Mouse (Mus musculus) C2C12 (cell line): ENCODE measurements at regions not wholly inside any gene's neighbourhood (a gene's known extent, or its start where the extent isn't known, plus 50 kb on each side); places are given as distances from the start of the nearest gene placed in this dataset.

Experiments
- H3K27me3 ChIP-seq: one replicate; pipeline ENCODE4 v1.6.1; 2011; ENCODE audit not compliant: control insufficient read depth, insufficient read depth, insufficient read length
- H3K36me3 ChIP-seq: one replicate; pipeline ENCODE4 v1.6.1; 2011; ENCODE audit not compliant: control insufficient read depth, insufficient read depth
- H3K4me3 ChIP-seq: one replicate; pipeline ENCODE4 v1.5.1; 2011; ENCODE audit warnings: mild to moderate bottlenecking, control low read depth; ENCODE audit not compliant: poor library complexity, insufficient read depth, severe bottlenecking
- H3K79me2 ChIP-seq: one replicate; pipeline ENCODE4 v1.6.1; 2011; ENCODE audit not compliant: control insufficient read depth, insufficient read depth
- H3K79me3 ChIP-seq: one replicate; pipeline ENCODE4 v1.6.1; 2011; ENCODE audit warnings: low read depth, control low read depth
- H3ac ChIP-seq: one replicate; pipeline ENCODE3; 2011; ENCODE audit warnings: low read depth; ENCODE audit not compliant: control insufficient read depth, insufficient read length
- CEBPB ChIP-seq: IDR thresholded peaks from one replicate; pipeline ENCODE4 v1.6.1; 2011; ENCODE audit warnings: low read depth, mild to moderate bottlenecking, control low read depth, moderate library complexity
- CTCF ChIP-seq: IDR thresholded peaks from one replicate; pipeline ENCODE4 v1.5.1; 2011; ENCODE audit not compliant: control insufficient read depth, insufficient read depth, insufficient read length
- FOSL1 ChIP-seq: IDR thresholded peaks from one replicate; pipeline ENCODE4 v1.8.0; 2011; ENCODE audit warnings: mild to moderate bottlenecking, low read length; ENCODE audit not compliant: poor library complexity, insufficient read depth, severe bottlenecking
- MAX ChIP-seq: IDR thresholded peaks from one replicate; pipeline ENCODE4 v1.6.1; 2011; ENCODE audit warnings: mild to moderate bottlenecking, control low read depth
- MYOD1 ChIP-seq: IDR thresholded peaks from one replicate; pipeline ENCODE4 v1.6.1; 2011; ENCODE audit warnings: low read depth; ENCODE audit not compliant: control insufficient read depth, insufficient read length
- MYOG ChIP-seq: IDR thresholded peaks from one replicate; pipeline ENCODE4 v1.6.1; 2011; ENCODE audit not compliant: control insufficient read depth, insufficient read length; ENCODE audit errors: extremely low read depth
- USF1 ChIP-seq: IDR thresholded peaks from one replicate; pipeline ENCODE4 v1.6.1; 2011; ENCODE audit warnings: low read depth, mild to moderate bottlenecking, control low read depth, moderate library complexity

DNA sequence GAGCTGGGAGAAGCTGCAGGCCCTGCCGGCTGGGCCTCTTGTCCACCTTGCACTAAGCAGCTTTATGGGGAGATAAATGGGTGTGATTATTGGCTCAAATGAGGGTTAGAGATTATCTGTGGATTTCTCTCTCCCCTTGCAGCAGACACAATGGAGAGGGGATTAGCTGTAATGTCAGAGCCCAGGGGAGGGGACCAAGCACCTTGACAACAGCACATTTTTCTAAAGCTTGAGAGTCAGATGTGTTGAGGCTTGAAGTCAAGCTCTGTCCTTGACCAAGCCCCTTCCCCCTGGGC, 74.9 kb upstream of the Cplx2 start:
- TF ChIP-seq USF1 (no peak), MYOD1 (no peak), CEBPB (no peak), MAX (no peak), FOSL1 (no peak), CTCF (no peak), MYOG (no peak)
- H3K79me2 ChIP-seq: no peaks in the 10 kb centered on the region
- H3ac ChIP-seq: no peak overlapping the region

DNA sequence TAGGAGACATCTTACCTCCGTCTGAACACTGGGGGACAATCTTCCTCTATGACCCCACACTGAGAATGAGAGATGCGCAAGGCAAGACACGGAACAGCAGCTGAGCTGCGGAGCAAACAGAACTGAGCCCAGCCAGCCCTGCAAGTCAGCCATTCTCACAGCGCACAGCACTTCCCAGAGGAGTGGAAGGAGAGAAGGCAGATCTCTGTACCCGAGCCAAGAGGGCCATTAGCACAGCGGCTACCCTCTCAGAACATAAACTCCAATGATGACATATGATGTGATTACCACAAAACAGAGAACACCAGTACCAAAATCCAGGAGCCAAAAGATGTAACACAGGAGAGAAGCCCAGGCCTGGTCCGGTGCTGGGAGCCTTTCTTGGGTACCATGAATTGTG, 72.3 kb upstream of the Cplx2 start:
- H3K4me3 ChIP-seq: no peak overlapping the region
- H3K79me2 ChIP-seq: peaks cover 10% of the 10 kb centered on the region
- H3K27me3 ChIP-seq: no peaks in the 10 kb centered on the region
- no peak overlapping the region for H3ac ChIP-seq
- H3K79me3 ChIP-seq: no peaks in the 10 kb centered on the region
- H3K36me3 ChIP-seq: no peaks in the 10 kb centered on the region
- TF ChIP-seq CTCF (no peak), MYOD1 (no peak), FOSL1 (no peak), USF1 (no peak), MYOG (no peak), MAX (no peak), CEBPB (no peak)

More for the DNA sequence above, 74.9 kb upstream of the Cplx2 start:
- Histone ChIP-seq H3K27me3 (no peaks in the 10 kb centered on the region), H3K36me3 (no peaks in the 10 kb centered on the region), H3K4me3 (no peak overlapping the region), H3K79me3 (no peaks in the 10 kb centered on the region)

DNA sequence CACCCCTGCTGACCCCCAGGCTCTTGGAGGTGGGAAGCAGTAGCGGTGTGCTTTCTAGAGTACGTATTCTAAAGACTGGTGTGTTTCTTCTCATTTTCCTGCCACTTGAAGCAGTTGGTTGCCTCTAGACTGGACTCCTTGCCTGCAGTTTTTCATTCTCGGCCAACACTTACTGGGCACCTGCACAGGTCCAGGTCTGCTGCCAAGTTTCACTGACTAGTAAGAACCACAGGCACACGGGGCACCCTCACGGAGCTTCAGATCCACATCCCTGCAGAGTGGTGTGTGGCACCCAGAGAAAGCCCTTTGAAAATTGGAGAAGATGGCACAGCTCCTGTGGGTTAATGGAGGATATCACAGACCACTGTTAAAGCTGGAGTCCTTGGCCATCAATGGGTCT, 71.9 kb upstream of the Cplx2 start:
- TF ChIP-seq FOSL1 (no peak), MAX (no peak), MYOD1 (no peak), USF1 (no peak), CEBPB (no peak), MYOG (no peak), CTCF (no peak)
- Histone ChIP-seq H3ac (no peak overlapping the region), H3K36me3 (no peaks in the 10 kb centered on the region), H3K79me2 (peaks cover 10% of the 10 kb centered on the region), H3K79me3 (no peaks in the 10 kb centered on the region), H3K27me3 (no peaks in the 10 kb centered on the region), H3K4me3 (no peak overlapping the region)

DNA sequence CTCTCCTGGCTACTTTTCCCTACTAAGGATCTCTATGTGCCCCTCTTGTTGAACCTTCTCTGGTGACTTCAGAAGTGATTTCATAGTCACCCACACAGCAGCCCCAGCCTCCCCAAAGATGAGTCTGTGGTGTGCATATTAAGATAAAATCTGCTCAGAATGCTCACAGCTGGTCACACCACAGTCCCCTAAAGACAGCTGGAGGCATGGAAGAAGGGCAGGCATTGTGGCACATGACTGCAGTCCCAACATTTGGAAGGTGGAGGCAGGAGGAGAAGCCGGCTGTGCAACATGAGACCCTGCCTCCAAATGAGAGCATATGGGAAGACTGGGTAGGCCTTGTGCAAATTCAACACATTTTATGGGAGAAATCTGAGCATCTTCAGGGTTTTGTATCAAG, 70.0 kb upstream of the Cplx2 start:
- Histone ChIP-seq H3K27me3 (no peaks in the 10 kb centered on the region), H3ac (no peak overlapping the region), H3K36me3 (no peaks in the 10 kb centered on the region), H3K79me3 (no peaks in the 10 kb centered on the region), H3K79me2 (peaks cover 10% of the 10 kb centered on the region), H3K4me3 (no peak overlapping the region)
- TF ChIP-seq MYOD1: peak; percentile 74
- TF ChIP-seq USF1: peak; percentile 54
- TF ChIP-seq CTCF: no peak

DNA sequence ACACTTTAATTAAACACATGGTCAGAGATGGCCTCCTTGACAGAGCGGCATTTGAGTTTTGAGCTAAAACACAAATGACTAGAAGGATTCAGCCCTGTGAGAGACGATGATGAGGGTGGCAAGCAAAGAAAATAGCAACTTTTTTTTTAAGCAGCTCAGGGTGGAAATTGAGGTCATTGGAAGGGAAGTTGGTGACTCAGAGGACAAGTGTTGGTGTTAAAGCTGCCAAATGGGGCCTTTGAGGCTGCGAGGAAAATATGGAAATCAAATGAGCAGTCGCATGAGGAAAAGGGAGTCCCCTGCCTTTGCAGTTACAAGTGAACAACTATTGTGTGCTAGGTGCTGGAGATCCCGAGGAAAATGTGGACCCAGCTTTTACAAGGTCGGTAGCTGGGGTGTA, 69.5 kb upstream of the Cplx2 start:
- Histone ChIP-seq H3K79me2 (peaks cover 10% of the 10 kb centered on the region), H3K27me3 (no peaks in the 10 kb centered on the region), H3K4me3 (peak overlapping the region; percentile 54), H3K79me3 (no peaks in the 10 kb centered on the region), H3K36me3 (no peaks in the 10 kb centered on the region), H3ac (peak overlapping the region; percentile 45)
- no peak for TF ChIP-seq FOSL1
- TF ChIP-seq MYOD1: peak; percentile 28

DNA sequence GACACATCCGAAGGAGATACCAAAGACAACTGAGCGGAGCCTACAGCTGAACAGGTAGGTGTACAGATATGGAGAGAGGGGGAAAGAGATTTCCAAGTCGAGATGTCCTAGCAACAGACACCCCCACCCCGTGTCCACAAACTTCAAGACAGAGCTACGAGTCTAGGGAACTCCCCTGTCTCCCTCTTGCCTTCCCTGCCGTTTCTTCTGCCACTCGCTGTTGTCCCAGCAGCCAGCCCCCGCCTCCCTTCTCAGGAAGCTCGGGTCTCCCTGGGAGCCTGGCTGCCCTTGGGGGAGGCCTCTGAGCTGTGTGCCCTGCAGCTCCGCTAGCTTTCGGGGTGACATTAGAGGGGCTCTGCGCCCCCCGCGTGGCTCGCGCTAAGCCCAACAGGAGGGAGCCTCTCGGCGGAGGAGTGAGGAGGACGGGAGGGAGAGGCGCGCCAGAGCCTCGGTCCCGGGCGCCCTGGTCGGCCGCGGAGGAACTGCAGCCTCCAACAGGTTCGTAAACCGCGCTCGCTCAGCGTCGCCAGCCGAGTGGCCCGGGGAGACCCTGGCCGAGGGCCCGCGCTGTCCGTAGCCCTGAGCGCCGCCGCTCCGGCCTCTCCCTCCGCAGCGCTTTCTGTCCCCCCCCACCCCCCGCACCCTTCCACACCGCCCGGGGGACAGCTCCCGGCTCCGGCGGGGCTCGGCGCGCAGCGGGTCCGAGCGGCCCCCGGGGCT, 68.6 kb upstream of the Cplx2 start:
- Histone ChIP-seq H3ac (peak overlapping the region; percentile 94), H3K27me3 (no peaks in the 10 kb centered on the region), H3K4me3 (peak overlapping the region; percentile 54), H3K79me3 (no peaks in the 10 kb centered on the region), H3K36me3 (no peaks in the 10 kb centered on the region), H3K79me2 (peaks cover 10% of the 10 kb centered on the region)
- TF ChIP-seq MAX (no peak), MYOG (no peak), CTCF (no peak), CEBPB (no peak), MYOD1 (no peak), FOSL1 (no peak), USF1 (no peak)
